Mouse (Mus musculus) urinary bladder, adult 18-20 months (tissue): ENCODE data around the gene Akt1.

ENCODE experiments used
- DNase-seq, 2 experiments: peaks; one replicate each; pipeline ENCODE4 v3.0.0; 2022; ENCODE audit warnings: low spot score in 2 of 2, mixed read lengths in 2 of 2

Gene Akt1

DNA sequence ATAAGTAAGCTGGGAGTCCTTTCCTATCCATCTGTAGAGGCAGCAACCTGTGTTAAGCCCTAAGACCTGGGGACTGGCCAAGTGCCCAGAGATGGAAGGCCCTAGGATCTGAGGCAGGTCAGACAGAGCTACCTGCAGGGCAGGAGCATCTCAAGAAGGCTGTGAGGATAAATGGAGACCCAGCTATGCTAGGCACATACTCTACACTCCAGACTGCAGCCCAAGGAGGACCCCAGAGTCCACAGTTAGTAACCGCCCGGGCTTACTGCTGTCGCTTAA, 13.4 kb downstream of the Akt1 start:
- DNase-seq = no peak

DNA sequence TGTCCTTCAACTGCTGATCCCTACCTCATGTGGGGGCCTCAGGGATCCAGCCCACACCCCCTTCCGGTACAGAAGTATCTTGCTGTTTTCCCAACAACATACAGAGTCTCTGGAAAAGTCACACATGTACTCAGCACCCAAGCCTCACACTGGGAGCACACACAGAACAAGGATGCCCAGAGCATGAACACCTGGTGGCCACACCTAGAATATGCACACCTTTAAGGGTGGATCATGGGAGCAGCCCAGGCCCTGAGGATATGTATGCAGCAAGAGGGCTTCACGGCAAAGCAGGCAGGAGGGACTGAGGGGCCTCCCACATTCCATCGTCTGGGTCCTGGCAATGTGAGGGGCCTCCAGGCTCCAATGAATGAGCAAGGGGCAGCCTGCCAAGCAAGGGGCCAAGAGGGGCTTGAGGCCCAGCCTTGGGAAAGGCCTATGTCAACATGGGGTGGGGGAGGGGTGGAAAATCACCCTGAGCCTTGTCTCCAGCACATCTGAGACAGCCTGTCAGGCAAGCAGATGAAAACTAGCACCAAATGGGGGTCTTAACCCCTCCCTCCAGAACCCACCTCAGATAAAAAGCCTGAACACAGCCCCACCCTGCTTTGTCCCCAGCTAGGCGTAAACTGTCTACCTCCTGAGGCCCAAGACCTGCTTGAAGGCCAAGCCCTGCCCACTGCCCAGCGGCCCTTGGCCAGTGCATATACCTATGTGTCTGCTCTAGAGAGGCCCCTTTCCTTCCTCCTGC, 13.9 kb downstream of the Akt1 start:
- no peak for DNase-seq

DNA sequence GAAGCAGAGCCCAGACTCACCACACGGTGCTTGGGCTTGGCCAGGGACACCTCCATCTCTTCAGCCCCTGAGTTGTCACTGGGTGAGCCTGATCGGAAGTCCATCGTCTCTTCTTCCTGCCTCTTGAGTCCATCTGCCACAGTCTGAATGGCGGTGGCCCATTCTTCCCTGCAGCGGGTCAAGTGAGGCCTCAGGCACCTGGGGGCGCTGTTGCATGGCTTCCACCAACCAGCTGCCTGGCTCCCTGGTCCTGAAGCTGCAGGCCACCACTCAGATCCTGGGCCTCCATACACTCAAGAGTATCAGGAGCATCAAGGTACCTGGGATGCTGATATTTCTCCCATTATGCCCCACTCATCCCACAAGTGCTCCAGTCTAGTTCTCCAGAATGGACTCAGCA, 15.6 kb downstream of the Akt1 start:
- DNase-seq = peak; percentile 36 to 59

DNA sequence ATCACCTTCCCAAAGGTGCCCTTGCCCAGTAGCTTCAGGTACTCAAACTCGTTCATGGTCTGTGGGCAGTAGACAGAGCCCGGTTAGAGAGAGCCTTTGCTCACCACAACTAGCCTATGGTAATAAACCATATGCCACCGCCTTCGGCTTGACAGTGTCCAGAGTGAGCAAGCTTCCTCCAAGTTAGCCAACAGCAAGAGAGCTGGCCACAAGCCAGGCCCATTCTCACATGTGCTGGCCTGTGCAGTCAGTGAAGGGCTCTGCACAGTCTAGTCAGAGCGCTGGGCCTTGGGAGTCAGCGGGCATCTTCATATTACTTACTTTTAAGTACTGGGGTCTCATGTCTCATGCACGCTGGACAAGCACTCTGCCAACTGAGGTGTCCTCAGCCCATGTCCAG, 16.1 kb downstream of the Akt1 start:
- no peak for DNase-seq

DNA sequence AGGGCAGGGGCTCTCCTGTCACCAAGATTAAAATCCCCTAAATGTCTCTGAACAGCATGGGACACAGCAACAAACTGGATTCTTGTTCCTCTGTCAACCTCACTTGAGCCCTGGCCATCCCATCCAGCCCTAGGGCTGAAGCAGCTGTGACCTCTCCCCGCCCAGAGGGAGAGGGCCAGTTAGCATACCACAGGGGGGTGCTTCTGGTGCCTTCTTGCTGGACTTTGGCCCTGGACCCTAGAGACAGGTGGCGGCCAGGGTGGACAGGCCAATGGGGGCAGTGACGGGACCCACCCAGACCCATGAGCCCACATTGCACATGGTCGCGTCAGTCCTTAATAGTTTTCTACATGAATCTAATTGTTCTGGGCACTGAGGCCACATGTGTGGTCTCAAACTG, 20.6 kb downstream of the Akt1 start:
- no peak for DNase-seq

DNA sequence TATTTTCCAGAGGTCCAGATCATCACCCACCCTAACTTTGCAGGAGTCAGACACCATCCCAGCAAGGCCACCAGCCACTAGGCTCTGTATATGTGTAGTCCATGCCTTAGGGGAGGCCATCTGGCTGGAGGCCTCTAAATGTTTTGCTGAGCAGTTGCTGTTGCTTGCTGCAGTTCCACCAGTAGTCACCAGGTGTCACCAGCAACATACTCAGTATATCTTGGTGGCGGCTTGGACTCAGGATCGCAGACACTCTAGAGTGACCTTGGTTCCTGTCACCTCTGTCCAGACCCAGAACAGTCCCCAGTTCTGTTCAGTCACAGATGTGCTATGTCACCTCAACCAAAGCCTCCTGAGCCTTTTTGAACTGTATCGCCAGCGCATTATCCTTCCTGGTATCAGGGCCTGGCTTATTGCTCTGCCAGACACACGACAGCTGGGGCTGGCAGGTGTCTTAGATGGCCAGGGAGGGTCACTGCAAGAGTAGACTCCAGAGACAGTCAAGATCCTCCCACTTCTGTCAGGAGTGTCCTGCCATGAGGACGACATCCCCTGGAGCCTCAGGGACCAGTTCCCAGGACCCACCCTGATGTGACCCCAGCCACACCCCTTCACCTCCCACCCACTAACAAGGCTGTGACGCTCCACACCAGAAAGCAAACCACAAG, 21.4 kb downstream of the Akt1 start:
- DNase-seq = peak; percentile 49 to 81

DNA sequence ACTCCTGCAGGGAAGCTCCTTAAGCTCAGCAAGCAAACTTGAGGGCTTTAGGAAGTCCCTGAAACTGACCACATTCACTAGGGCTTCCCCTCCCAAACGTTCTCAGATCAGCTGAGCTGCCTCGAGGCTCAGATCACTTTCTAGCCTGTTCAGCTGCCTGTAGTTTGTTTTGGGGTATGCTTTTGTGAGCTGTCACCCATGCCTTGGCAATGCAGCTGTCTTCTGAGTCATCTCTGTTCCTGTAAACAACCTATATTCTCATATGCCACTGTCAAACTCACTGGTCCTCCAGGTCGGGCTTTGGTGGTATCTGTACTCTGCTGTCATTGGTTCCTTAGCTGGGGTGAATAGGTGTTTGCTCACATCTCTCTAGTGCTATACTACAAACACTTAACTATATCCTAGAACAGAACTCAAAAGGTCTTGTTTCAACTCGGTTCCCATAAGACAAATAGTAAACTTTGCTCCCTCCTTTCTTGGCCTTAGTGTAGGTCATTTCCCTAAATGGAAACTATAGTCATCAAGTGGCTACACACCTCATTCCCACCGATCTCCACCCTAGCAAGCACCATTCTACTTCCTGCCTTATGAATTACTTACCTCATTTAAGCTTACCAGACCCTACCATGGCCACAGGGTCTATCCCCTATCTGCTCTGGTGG, 22.8 kb downstream of the Akt1 start:
- no peak for DNase-seq

DNA sequence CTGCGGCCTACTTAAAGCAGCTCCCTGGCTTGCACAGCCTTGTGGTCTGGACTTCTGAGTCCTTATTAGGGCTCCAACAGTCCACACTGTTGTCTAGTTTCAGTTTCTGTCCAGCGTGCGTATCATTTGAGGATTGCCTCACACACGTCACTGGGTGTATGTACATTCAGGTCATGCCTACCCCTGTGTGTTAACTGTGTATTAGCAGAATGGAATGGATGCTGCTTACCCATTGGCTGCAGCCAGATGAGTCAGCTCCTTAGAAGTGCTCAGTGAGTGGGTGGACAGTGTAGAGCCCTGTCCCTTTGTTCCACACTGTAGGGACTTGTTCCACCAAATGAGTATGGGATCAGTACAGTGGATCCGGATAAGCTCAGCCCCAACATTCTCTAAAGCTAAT, 26.6 kb downstream of the Akt1 start:
- DNase-seq = no peak

DNA sequence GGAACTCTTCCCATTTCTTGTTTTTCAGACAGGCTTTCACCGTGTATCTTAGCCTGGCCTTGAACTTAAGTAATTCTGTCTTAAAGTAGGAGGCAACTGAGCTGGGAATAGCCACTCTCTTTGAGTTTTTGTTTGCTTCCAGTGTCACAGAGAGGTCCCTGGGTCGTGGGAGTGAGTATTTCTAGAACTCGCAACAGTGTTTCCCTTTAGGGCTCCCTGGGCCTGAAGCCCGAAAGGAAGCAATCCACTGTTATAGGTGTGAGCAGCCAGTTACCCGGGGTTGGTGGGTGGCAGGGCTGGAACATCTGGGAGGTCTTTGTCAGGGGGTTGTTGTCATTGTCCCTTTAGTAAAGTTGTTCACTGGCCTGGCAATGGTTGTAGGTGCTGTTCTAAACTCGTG, 28.5 kb downstream of the Akt1 start:
- DNase-seq = no peak

DNA sequence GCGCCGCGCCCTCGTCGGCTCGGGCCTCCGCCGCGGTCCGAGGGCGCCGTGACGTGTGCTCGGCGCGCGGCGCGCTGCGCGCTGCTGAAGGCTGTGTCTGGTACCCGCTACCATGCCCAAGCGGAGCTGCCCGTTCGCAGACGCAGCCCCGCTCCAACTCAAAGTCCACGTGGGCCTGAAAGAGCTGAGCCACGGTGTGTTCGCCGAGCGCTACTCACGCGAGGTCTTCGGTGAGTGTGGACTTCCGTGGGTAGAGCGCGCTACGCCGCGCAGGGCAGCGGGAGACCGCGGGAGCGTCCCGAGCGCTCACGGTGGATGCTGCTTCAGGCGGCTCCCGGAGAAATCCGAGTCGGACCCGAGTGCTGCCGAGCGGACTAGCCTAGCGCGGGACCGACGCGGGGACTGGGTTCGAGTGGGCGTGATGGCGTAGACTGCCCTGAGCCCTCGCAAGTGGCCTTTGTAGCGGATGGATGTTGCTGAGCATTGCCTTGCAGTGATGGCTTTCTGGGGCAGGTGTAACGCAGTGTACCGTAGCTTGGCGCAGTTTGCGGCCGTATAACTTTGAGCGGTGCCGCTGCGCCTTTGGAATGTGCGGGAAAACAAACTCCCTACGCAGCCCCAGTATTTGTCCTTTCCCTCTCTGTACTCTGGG, 29.7 kb downstream of the Akt1 start:
- no peak for DNase-seq

DNA sequence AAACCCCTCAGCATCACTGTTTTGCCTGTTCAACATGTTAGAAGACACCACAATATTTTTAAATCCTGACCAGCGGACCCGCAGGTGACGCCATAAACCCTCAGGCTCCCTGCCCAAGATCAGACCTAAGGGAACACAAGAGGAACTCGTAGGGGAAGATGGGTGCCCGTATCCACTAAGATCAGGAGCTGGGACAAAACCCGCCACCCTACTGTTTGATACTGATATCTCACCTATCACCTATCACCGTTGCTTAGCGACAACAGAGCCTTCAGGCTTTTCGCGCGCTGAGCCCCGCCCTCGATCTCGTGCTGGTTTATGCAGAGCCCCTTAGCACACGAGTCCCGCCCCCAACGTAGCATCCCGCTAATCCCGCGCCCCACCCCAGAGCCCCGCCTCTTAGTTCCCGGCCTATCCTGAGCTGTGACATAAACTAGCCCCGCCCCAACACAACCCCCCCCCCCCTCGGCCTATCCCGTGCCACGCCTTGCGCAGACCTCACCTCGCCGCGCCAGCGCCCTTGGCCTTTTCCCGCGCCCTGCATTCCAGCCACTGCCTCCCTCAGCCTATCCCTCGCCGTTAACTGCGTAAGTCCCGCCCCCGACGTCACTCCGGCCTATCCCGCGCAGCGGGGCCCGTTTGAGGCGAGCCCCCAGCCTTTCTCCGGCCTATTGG, 30.4 kb downstream of the Akt1 start, which contains the start of gene Siva1:
TSS of gene Siva1 (plus strand) at position 500 of the 675 bp plus-strand sequence.
- peak; percentile 92 to 98 for DNase-seq

DNA sequence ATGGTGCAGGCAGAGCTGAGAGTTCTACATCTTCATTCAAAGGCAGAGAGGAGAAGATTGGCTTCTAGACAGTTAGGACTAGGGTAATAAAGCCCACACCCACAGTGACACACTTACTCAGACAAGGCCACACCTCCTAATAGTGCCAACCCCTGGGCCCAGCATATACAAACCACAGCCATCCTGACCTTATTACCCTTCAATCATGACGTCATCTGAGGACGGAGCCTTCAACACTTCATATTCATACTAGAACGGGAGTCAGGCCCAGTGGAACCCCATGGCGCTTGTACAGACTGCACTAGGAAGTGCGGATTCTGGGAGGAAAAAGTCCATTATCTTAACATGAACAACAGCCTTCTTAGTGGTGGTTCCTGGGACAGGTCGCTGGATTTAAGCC, 31.6 kb downstream of the Akt1 start:
- no peak for DNase-seq

DNA sequence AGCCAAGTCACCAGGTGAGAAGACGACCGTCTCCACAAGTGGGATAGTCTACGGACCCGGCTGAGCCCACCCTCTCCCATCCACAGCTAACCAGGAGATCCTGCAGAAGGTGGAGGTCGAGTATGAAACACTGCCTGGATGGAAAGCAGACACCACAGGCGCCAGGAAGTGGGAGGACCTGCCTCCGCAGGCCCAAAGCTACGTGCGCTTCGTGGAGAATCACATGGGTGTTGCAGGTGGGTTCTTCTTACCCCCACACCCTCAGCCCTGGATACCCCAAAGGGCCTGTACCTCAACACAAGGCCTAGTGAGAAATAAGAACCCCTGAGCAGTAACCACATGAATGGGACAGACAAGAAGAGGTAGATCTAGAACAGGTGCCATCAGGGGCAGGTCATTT, 35.2 kb downstream of the Akt1 start:
- no peak for DNase-seq

DNA sequence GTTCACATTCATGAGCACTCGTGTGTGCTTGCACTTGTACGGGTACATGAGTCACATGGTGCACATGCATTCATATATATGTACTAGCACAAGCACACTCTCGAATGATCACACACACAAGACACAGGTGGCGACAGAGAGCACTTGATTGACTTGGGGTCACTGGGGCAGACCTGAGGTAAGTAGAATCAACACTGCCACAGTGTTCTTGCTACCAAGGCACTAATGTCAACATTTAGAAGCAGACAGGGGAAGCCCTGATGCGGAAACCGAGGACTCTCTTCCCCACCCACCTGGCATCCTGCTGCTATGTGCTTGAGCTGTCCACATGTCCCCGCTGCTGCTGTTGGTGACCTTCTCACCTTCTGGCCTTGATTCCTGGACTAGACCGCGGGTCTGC, 41.0 kb downstream of the Akt1 start:
- DNase-seq = no peak

DNA sequence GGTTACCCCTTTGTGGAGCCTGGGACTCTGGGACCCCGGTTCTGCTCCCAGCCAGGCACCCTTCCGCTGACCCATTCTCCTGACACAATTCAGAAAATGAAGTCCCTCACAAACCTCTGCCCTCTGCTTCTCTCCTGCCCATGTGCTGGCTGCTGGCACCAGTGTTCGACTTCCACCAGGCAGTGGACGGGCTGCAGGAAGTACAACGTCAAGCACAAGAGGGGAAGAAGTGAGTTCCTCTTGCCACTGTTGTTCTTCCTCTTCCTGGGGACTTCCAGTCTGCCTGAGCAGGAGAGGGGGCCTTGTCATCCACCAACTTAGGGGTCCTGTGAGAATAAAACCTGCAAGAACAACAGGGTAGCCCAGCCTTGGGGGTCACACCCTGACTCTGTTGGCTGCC, 41.8 kb downstream of the Akt1 start:
- no peak for DNase-seq

DNA sequence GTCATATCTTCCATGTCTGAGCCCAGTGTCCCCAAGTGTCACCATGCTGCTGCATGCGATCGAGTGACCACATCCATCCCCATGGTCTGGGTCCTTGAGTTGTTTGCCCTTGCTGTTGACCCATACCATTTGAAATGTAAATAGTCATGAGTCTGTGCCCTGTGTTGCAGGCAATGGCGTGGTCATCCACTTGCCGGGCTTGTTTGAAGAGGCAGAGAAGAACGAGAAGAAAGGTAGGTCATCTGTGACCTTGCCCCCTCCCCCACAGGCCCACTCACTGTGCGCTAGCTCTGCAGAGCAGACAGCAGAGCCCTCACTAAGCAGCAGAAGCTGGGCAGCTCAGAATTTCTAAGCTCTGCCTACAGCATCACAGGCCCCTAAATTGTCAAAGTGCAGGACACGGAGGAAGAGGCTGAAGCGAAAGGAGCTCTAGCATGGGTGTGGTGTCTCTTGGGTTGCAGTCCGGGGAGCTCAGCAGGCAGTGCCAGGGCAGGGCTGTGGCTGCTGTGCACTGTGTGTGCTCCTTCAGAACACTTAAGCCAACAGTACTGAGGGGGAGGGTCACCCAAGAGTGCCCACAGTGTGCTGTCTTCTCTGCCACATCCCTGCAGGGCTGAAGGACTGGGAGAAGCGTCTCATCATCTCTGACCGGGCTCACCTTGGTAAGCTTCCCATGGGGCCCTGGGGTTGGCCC, 42.5 kb downstream of the Akt1 start:
- DNase-seq = no peak

DNA sequence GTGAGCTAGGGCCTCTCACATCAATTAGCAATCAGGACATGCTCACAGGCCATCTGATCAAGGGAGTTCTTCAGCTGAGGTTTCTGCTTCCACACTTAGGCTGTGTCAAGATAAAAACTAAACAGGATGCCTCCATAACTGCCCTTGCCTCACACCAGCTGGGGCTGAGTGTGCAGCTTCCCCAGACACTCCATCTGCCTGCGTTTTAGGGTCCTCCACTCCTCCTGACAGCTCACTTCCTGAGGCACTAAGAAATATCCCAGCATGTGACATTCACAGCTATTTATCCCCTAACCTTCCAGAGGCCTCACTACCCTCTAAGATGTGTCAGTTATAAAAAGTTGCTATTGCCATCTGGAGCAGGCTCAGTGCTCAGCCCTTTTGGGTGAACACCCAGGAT, 43.2 kb downstream of the Akt1 start:
- DNase-seq = no peak

DNA sequence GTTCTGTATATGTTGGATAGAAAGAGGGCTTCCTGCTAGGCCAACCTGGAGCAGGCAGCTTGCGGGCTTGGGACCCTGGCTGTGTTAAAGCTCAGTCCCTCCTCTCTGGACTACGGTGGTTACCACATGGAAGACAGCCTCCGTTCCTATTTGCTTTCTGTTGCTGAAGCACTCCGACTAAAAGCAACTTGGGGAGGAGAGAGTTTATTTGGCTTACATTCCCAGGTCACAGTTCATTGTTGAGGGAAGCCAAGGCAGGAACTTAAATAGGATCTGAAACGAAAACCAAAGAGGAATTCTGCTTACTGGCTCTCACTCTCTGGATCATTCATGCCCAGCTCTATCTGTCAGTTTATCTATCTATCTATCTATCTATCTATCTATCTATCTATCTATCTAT, 43.9 kb downstream of the Akt1 start:
- no peak for DNase-seq

DNA sequence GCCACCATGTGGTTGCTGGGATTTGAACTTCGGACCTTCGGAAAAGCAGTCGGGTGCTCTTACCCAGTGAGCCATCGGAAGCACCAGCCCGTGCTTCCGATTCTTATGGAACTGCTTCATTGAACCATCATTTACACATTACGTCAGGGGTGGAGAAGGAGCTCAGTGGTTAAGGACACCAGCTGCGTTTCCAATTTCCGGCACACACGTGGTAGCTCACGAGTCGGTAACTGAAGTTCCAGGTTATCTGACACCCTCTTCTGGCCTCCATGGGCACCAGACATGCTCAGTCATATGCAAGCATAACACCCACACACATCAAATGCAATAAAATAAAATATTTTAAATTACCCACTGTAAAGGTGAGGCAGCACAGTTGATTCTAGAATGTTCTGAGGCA, 44.7 kb downstream of the Akt1 start:
- no peak for DNase-seq

DNA sequence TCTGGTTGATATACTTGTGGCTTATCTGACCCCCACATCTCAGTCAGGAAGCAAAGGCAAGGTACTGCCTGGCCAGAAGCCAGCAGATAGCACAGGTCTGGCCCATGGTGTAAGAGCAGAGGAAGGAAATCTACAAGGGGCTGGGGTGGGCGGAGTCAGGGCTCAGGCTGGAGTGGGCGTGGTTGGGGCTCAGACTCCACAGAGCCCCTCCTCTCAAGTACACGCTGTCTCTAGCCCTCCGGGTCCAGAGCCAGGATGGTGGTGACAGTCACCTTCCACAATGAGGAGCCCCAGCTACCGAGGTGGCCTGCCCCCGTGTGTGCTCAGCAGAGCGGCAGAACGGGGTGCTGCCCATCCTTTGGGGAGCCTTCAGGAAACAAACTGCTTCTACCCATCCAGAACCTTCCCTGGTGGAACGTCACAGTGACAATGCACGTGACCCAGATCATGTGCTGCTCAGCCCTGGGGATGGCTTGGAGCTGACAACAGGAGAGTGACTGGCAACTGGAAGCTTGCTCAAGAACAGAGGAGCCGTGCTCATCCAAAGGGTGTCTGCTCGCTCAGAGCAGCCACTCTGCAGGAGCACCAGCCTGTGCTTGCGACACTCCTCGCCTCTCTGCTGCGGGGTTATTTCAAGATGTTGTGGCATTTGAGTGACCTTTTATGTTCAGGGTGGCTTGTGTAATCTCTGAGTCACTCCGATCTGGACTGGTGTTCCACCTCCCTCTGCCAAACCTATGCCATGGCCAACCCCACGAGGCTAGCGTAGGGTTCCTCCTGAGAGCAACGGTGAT, 45.6 kb downstream of the Akt1 start:
- DNase-seq = peak; percentile 53 to 58

DNA sequence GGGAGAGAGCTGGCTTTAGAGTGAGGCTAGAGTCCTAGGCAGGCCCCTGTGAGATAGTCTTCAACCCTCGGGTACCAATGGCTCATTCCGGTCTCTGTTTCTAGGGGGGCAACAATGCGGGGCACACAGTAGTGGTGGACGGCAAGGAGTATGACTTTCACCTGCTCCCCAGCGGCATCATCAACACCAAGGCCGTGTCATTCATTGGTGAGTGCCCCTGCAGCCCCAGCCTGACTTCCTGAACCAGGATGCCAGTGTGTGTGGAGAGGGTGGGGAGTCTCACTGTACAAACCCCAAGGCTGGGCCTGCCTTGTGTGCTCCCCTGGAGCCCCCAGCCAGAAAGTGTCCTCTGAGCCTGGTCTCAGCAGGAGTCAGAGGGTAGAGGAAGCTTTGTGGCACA, 46.5 kb downstream of the Akt1 start:
- DNase-seq = no peak
